Mouse (Mus musculus): Measurements from ENCODE around the gene Ebf1. TPM values are rescaled to one million over a fixed set of nuclear protein-coding genes. Genes with fewer than 3 reads are reported as not detected.
"Not testable (repeated sequence)": the region's sequence is repeated elsewhere in the genome, so short reads cannot be mapped to it uniquely, and the experiment has no call there.

Ebf1 gene
- 30.7 and 36.4 TPM in 2 replicates for polyA plus RNA-seq (2015; fragmentation: Nextera tagmentation; extraction: Ambion mirVana)

DNA sequence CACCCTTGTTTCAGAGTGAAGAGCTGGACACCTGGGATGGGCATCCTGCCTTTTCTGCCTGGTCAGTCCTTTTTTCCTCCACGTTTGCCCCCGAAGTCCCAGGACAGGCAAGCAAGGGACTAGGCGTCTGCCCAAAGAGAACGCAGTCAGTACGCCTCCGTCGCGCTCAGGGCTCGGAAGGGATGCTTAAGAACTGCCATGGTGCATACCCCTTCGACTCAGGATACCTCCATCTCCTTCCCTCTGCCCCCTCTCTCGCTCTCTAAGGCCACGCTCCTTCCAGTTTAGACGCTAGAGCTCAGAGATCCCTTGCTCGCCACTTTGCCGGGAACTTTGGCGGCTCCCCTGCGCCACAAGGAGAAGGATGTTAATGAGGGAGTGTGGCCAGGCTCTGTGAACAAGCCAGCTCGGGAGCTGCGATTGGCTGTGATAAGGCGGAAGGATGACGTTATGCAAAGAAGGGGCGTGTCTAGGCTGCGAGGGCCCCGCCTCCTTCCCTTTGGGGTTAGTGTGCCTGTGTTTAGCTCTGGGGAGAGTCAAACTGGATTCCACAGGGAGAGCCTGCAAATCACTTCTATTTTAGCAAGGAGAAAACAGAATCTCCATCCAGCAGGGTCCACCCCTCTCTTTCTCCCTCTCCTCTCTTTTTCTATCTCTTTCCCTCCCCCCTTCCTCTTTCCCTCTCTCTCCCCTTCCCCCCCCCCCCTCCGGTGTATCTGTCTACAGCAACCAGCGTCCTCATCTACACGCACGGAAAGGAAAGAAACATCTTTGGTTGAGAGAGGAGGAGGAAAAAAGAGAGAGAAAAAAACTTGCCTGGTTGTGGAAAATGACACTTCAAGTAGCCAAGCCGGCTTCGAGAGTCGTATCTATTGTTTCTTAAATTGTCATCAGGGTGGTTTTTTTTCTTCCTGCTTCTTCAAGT lies at the start of gene Ebf1:
Gene Ebf1, plus strand, starts transcription at position 530 of the 925 bp plus-strand sequence.
- H3K4me3 ChIP-seq, result peak within 1 kb of the TSS; percentile 51
- no peaks in the 10 kb centered on the region for H3K9me3 ChIP-seq (replicated peaks)
- peaks cover 84% of the 10 kb centered on the region for H3K27me3 ChIP-seq
- no peaks in the 10 kb centered on the region for H3K36me3 ChIP-seq (ENCODE audit: poor library complexity, severe bottlenecking)
- H3K4me1 ChIP-seq, result peaks cover 42% of the 10 kb centered on the region
- ATAC-seq, result peak; percentile 97
- peak within 1 kb of the TSS; percentile 66 for H3K27ac ChIP-seq
- peak within 1 kb of the TSS; percentile 79 for H3K4me2 ChIP-seq
- peak within 1 kb of the TSS; percentile 74 for H3K9ac ChIP-seq
- under 1% methylated on average over 31 of the region's 31 CpGs for WGBS

DNA sequence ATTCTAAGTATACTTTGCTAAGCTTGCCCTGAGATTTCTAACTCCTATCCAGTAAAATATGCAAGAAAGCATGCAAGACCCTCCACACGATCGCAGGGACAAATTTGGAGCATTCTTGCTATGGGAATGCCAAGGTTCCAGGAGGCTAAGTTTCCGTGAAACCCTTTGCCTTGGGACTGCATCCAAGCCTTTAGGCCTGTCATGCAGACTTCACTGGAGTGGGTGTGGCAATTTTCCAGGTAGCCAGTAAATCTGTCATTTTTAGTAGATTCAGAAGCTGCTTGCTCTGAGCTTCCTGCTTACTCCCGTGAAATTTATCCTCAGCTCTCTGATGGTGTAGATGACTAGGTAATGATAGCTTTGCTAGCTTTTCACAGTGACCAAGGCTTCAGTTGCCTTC lies 46.8 kb upstream of the Ebf1 start:
- H3K4me3 ChIP-seq; H3K4me2 ChIP-seq; H3K9ac ChIP-seq; H3K9me3 ChIP-seq (replicated peaks); H3K27me3 ChIP-seq; H3K4me1 ChIP-seq; H3K27ac ChIP-seq; ATAC-seq: not testable (repeated sequence)
- peaks cover 22% of the 10 kb centered on the region for H3K36me3 ChIP-seq (ENCODE audit: poor library complexity, severe bottlenecking)
- 93% methylated on average over 4 of the region's 4 CpGs for WGBS

DNA sequence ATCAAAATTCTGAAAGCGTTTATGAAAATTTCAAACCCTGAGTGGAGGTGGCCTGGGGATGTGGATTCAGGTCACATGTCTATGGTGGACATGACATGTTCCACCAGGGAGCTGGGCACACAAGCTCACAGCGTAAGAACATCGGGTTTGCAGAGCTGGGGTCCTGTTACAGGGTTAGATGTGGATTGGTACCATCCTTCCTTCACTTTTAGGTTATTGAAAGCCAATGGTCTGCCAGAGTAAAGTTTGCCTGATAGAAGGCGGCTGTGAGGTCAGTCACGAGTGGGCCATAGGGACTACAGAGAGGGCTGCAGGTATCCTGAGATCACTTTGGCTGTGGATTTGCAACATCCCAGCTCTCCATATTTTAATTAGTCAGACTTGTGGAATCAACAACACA lies 44.3 kb upstream of the Ebf1 start:
- Histone ChIP-seq H3K4me2 (no peak overlapping the region), H3K9ac (no peak overlapping the region), H3K4me1 (no peaks in the 10 kb centered on the region), H3K36me3 (ENCODE audit: poor library complexity, severe bottlenecking) (peaks cover 5% of the 10 kb centered on the region; the same call in 1 of the 2 replicates), H3K4me3 (no peak overlapping the region), H3K9me3 (replicated peaks) (no peaks in the 10 kb centered on the region; the same call in 1 of the 2 replicates), H3K27me3 (no peaks in the 10 kb centered on the region), H3K27ac (no peak overlapping the region)
- 90% methylated on average over 5 of the region's 5 CpGs for WGBS
- no peak for ATAC-seq

DNA sequence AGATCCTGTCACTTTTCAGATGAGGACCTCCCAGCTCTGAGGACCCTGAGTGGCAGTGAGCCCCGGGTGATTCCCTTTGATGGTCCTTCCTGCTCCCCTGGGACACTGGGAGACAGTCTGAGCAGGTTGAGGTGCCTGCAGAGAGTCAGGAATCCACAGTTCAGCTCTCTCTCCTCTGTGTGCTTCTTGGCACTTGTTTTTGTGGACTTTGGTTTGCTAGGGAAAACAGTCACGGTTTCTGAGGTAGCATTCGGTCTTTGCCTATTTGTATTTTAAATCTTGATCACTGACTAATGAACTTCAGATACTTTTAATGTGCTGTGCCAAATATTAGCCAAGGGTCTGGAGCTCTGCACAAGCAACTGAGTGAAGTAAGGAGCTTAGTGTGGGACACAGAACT lies 43.7 kb upstream of the Ebf1 start:
- H3K4me2 ChIP-seq, result no peak overlapping the region
- H3K27me3 ChIP-seq, result no peaks in the 10 kb centered on the region
- no peak for ATAC-seq
- H3K4me1 ChIP-seq, result no peaks in the 10 kb centered on the region
- peaks cover 5% of the 10 kb centered on the region; the same call in 1 of the 2 replicates for H3K36me3 ChIP-seq (ENCODE audit: poor library complexity, severe bottlenecking)
- H3K9ac ChIP-seq, result no peak overlapping the region
- H3K9me3 ChIP-seq (replicated peaks), result no peaks in the 10 kb centered on the region; the same call in 1 of the 2 replicates
- no peak overlapping the region for H3K27ac ChIP-seq
- H3K4me3 ChIP-seq, result no peak overlapping the region
- WGBS, result 88% methylated on average over 3 of the region's 3 CpGs

DNA sequence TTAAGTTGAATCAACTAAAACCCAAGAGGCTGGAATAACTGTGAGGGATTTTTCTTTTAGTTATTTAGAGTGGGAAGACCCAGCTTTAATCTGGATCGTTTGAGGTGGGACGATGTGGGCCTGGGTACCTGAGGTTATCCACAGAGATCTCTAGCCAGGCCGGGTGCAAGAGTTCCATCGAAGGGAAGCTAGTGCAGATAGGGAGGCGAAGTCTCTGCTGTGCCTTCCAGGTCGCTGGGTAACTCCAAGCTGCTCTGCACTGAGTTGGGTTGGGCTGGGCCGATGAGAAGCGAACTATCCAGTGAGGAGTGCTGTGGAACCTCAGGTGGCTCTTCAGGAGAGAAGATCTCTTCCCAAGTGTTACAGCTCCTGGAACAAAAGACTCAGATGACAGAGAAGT lies 42.7 kb upstream of the Ebf1 start:
- Histone ChIP-seq H3K36me3 (ENCODE audit: poor library complexity, severe bottlenecking) (peaks cover 2% of the 10 kb centered on the region; the same call in 1 of the 2 replicates), H3K9ac (no peak overlapping the region), H3K9me3 (replicated peaks) (no peaks in the 10 kb centered on the region; the same call in 1 of the 2 replicates), H3K4me3 (no peak overlapping the region), H3K4me2 (no peak overlapping the region), H3K4me1 (no peaks in the 10 kb centered on the region), H3K27ac (no peak overlapping the region), H3K27me3 (no peaks in the 10 kb centered on the region)
- WGBS, result 91% methylated on average over 8 of the region's 8 CpGs
- ATAC-seq, result no peak

DNA sequence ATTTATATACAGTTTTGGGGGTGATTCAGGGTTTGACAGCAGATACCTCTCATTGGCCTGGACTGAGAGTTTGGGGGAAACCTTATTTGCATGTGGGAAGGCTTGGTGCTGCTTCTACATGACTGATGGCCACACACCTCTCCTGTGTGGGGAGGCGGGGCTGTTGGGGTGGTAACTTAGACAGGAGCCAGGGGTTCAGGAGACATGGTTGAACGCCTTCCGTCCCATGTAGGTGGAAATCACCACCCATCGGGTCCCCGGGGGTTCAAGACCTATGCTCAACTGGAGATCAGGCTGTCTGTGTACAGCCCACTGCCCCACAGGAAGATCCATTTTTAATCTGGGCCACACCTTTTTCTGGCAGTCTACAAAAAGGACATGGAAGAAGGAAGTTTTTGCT lies 42.3 kb upstream of the Ebf1 start:
- WGBS, result 94% methylated on average over 5 of the region's 5 CpGs
- Histone ChIP-seq H3K4me3 (no peak overlapping the region), H3K9ac (no peak overlapping the region), H3K4me2 (no peak overlapping the region), H3K36me3 (ENCODE audit: poor library complexity, severe bottlenecking) (no peaks in the 10 kb centered on the region), H3K4me1 (no peaks in the 10 kb centered on the region), H3K9me3 (replicated peaks) (no peaks in the 10 kb centered on the region), H3K27me3 (no peaks in the 10 kb centered on the region), H3K27ac (no peak overlapping the region)
- ATAC-seq, result no peak

DNA sequence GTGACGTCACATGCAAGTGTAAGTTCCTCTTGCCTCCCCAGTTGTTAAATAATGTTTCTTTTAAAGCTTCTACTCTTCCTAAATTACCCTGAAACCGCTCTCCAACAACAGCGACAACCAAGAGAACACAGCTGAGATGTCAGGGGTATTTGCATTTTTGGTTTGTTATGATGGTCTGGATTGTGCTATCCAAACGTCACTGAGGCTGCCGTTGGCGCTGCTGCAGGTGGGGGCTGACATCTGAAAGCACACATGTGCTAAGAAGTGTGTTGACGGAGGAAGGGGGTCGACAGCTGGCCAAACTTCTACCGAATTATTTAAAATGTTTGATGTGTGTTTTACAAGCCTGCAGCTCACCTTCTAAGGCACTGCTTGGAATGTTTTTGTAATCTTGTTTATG lies 39.2 kb upstream of the Ebf1 start:
- Histone ChIP-seq H3K27ac (no peak overlapping the region), H3K9ac (no peak overlapping the region), H3K36me3 (ENCODE audit: poor library complexity, severe bottlenecking) (no peaks in the 10 kb centered on the region), H3K4me3 (no peak overlapping the region), H3K4me2 (no peak overlapping the region), H3K9me3 (replicated peaks) (no peaks in the 10 kb centered on the region), H3K4me1 (no peaks in the 10 kb centered on the region), H3K27me3 (no peaks in the 10 kb centered on the region)
- 85% methylated on average over 9 of the region's 9 CpGs for WGBS
- no peak for ATAC-seq

DNA sequence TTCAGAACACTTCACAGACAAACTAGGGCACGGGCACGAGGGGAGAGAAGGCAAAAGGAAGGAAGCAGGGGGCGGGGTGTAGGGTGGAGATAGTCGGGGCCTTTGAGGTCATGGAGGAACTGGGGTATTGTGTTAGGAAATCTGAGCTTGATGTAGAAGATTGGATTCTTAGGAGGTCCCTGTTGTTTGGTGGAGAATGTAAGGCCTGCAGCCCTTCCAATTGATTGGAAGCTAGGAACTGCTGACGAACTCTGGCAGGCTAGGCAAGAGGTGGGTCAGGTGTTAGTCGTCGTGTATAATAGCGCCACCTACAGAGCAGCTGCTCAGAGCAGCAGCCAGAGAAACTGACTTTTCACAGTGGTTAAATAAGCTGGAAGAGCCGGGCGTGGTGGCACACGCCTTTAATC lies 35.8 kb upstream of the Ebf1 start:
- WGBS, result 32% methylated on average over 11 of the region's 11 CpGs
- Histone ChIP-seq H3K36me3 (ENCODE audit: poor library complexity, severe bottlenecking) (no peaks in the 10 kb centered on the region), H3K9me3 (replicated peaks) (no peaks in the 10 kb centered on the region), H3K9ac (no peak overlapping the region), H3K4me3 (no peak overlapping the region), H3K4me1 (no peaks in the 10 kb centered on the region), H3K4me2 (no peak overlapping the region), H3K27me3 (no peaks in the 10 kb centered on the region), H3K27ac (no peak overlapping the region)
- ATAC-seq, result no peak

DNA sequence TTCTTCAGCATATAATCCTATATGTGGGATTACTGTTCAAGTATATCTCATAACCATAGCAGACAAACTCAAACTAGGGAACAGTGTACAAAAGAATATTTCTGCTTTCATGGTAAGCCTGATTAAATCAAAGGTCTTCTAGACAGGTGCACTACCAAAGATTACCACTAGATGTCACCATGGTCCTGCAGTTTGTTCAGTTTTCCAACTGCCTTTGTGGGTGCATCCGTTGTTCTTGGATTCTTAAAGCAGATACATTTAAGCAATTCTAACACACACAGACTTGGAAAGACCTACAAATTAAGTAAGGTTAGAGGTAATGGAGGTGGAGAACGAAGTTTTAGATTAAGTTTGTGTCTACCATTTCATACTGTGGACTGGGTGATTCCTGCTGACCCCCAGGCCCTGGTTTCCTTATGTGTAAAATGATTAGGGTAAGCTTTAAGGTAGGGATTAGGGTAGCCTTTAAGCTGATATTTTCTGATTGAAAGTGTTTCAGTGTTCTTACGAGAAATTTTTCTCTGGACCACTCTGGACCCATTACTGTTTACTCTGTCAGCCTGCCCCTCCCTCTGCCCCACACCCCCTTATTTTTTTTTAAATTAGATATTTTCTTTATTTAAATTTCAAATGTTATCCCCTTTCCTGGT lies 30.9 kb upstream of the Ebf1 start:
- H3K9ac ChIP-seq, result no peak overlapping the region
- H3K4me2 ChIP-seq, result no peak overlapping the region
- H3K27me3 ChIP-seq, result no peaks in the 10 kb centered on the region
- no peak overlapping the region for H3K27ac ChIP-seq
- H3K9me3 ChIP-seq (replicated peaks), result no peaks in the 10 kb centered on the region
- no peaks in the 10 kb centered on the region for H3K4me1 ChIP-seq
- no peaks in the 10 kb centered on the region for H3K36me3 ChIP-seq (ENCODE audit: poor library complexity, severe bottlenecking)
- peak; percentile 77 for ATAC-seq
- H3K4me3 ChIP-seq, result no peak overlapping the region
- WGBS, result 12% methylated on average over 3 of the region's 3 CpGs

DNA sequence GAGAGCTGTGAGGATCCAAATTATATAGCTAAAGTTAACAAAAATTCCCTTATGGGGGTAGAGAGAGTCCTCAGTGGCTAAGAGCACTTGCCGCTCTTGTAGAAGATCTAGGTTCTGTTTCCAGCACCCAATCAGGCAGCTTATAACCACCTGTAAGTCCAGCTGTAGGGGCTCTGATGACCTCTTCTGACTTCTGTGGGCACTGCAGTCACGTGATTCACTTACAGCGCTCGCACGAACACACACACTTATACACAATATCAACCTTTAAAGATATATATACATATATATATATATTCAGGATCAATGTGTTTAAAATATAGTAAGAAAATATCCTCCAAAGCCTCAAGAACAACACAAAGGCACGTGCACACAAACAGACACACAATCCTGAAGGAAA lies 24.1 kb upstream of the Ebf1 start:
- H3K9me3 ChIP-seq (replicated peaks), result no peaks in the 10 kb centered on the region
- no peak overlapping the region for H3K9ac ChIP-seq
- H3K36me3 ChIP-seq (ENCODE audit: poor library complexity, severe bottlenecking), result no peaks in the 10 kb centered on the region
- H3K27ac ChIP-seq, result no peak overlapping the region
- no peak for ATAC-seq
- no peak overlapping the region for H3K4me3 ChIP-seq
- H3K4me1 ChIP-seq, result no peaks in the 10 kb centered on the region
- WGBS, result 92% methylated on average over 6 of the region's 6 CpGs
- no peak overlapping the region for H3K4me2 ChIP-seq
- no peaks in the 10 kb centered on the region for H3K27me3 ChIP-seq

DNA sequence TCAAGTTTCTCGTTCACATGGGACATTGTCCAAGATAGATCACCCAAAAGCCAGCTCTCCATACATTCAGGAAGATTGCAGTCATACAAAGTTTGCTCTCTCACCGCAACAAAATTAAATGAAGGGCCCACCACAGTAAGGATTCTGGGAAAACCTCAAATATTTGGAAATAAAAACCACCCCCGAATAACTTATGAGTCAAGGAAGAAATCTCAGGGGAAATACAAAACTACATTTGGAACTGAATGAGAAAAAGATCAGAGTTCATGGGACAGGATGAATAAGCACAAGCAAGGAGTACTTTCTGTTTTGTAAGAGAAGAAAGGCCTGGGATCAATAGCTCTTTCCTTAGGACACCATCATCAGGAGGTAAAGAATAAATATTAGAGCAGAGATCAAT lies 22.3 kb upstream of the Ebf1 start:
- Histone ChIP-seq H3K27ac (no peak overlapping the region), H3K36me3 (ENCODE audit: poor library complexity, severe bottlenecking) (no peaks in the 10 kb centered on the region), H3K4me1 (no peaks in the 10 kb centered on the region), H3K4me2 (no peak overlapping the region), H3K4me3 (no peak overlapping the region), H3K9ac (no peak overlapping the region), H3K27me3 (no peaks in the 10 kb centered on the region), H3K9me3 (replicated peaks) (no peaks in the 10 kb centered on the region)
- 89% methylated on average over 3 of the region's 3 CpGs for WGBS
- ATAC-seq, result no peak

DNA sequence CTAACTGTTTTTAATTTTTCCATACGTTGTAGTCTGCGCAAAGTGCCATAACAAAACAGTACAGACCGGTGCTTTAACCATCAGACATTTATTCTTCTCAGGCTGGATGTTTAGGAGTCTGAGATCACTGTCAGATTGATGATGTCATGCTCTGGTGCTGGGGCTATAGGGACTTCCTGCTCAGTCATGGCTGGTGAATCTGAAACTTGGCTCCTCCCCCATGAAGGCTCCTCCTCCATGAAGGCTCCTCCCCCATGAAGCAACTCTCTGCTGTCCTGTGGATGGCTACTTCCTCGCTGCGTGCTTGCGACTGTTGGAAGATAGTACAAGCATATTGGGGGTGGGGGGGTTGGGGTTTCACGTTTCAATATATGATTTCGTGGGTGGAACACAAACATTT lies 10.2 kb upstream of the Ebf1 start:
- no peak overlapping the region for H3K4me3 ChIP-seq
- H3K4me1 ChIP-seq, result peaks cover 8% of the 10 kb centered on the region
- H3K4me2 ChIP-seq, result no peak overlapping the region
- ATAC-seq, result no peak
- no peak overlapping the region for H3K9ac ChIP-seq
- 86% methylated on average over 8 of the region's 8 CpGs for WGBS
- H3K9me3 ChIP-seq (replicated peaks), result no peaks in the 10 kb centered on the region
- H3K36me3 ChIP-seq (ENCODE audit: poor library complexity, severe bottlenecking), result no peaks in the 10 kb centered on the region
- peaks cover 28% of the 10 kb centered on the region for H3K27me3 ChIP-seq
- no peak overlapping the region for H3K27ac ChIP-seq
